Mouse (Mus musculus): ENCODE data around the gene Dars2. TPM values are rescaled to one million over a fixed set of nuclear protein-coding genes. Genes with fewer than 3 reads are reported as not detected.
"Not testable (repeated sequence)": the region's sequence is repeated elsewhere in the genome, so short reads cannot be mapped to it uniquely, and the experiment has no call there.

Gene Dars2
- total and polyA plus RNA-seq, 3 experiments: 13.7 to 25.4 (median 23.0) TPM

GRCm38 (mm10) chr1:161034435-161035280 lies 35.8 kb downstream of the Dars2 start, which contains the start of gene Zbtb37:
TSS of gene Zbtb37 (minus strand) at chr1:161034849.
- Histone ChIP-seq H3K4me1 (ENCODE audit: control insufficient read depth, insufficient read depth, low read length) (peaks cover 8% of the 10 kb centered on the region), H3K27me3 (ENCODE audit: control insufficient read depth, insufficient read depth, low read length) (no peaks in the 10 kb centered on the region), H3K36me3 (ENCODE audit: control insufficient read depth, insufficient read depth, low read length) (peaks cover 29% of the 10 kb centered on the region), H3K27ac (peak within 1 kb of the TSS; percentile 97), H3K9ac (ENCODE audit: low read depth, low read length) (peak within 1 kb of the TSS; percentile 87), H3K4me3 (peak within 1 kb of the TSS; percentile 74), H3K79me2 (replicated peaks; ENCODE audit: control insufficient read depth, insufficient read depth, low read length) (0 out of 2 replicates have a peak, but pooled peaks cover 2% of the 10 kb centered on the region)
- intact Hi-C loops (cut with DNase I): loop anchor here (2.0 to 10.0 kb wide), 7 partner anchors 36 to 820 kb away; partner anchors contain the start of genes Cacybp, Cenpl, Dars2 and Rabgap1l
- under 1% methylated on average over 74 of the region's 76 CpGs for WGBS
- peak; percentile 97 to 98 for DNase-seq
- TF ChIP-seq POLR2A (IDR thresholded peaks at IDR 0.05; ENCODE audit: insufficient read depth, low read depth, low read length) (peak; percentile 100), CTCF (IDR thresholded peaks at IDR 0.05) (no peak), EP300 (IDR thresholded peaks at IDR 0.05; ENCODE audit: insufficient read depth, low read depth, low read length) (peak; percentile 94)

- H3K4me1 ChIP-seq (ENCODE audit: control insufficient read depth, insufficient read depth, low read length): peaks cover 8% of the 10 kb centered on the region
- DNase-seq: no peak
- H3K9ac ChIP-seq (ENCODE audit: low read depth, low read length): peak overlapping the region; percentile 87
- TF ChIP-seq CTCF (IDR thresholded peaks at IDR 0.05): no peak
- no peak for TF ChIP-seq POLR2A (IDR thresholded peaks at IDR 0.05; ENCODE audit: insufficient read depth, low read depth, low read length)
- no peak for TF ChIP-seq EP300 (IDR thresholded peaks at IDR 0.05; ENCODE audit: insufficient read depth, low read depth, low read length)
- H3K79me2 ChIP-seq (replicated peaks; ENCODE audit: control insufficient read depth, insufficient read depth, low read length): 0 out of 2 replicates have a peak, but pooled peaks cover 2% of the 10 kb centered on the region
- no peaks in the 10 kb centered on the region for H3K27me3 ChIP-seq (ENCODE audit: control insufficient read depth, insufficient read depth, low read length)
- peaks cover 26% of the 10 kb centered on the region for H3K36me3 ChIP-seq (ENCODE audit: control insufficient read depth, insufficient read depth, low read length)
- peak overlapping the region; percentile 97 for H3K27ac ChIP-seq
- intact Hi-C loops (cut with DNase I): loop anchor here (2.0 to 10.0 kb wide), 7 partner anchors 37 to 819 kb away; partner anchors contain the start of genes Cacybp, Cenpl, Dars2 and Rabgap1l
- peak overlapping the region; percentile 74 for H3K4me3 ChIP-seq
- 3% methylated on average over 21 of the region's 21 CpGs for WGBS
These were observed 36.5 kb downstream of the Dars2 start for GRCm38 (mm10) chr1:161033856-161034434.

GRCm38 (mm10) chr1:161032345-161032744 lies 38.1 kb downstream of the Dars2 start:
- no peak for DNase-seq
- Histone ChIP-seq H3K9ac (ENCODE audit: low read depth, low read length) (no peak overlapping the region), H3K27me3 (ENCODE audit: control insufficient read depth, insufficient read depth, low read length) (no peaks in the 10 kb centered on the region), H3K79me2 (replicated peaks; ENCODE audit: control insufficient read depth, insufficient read depth, low read length) (0 out of 2 replicates have a peak, but pooled peaks cover 2% of the 10 kb centered on the region), H3K27ac (no peak overlapping the region), H3K36me3 (ENCODE audit: control insufficient read depth, insufficient read depth, low read length) (peaks cover 15% of the 10 kb centered on the region), H3K4me1 (ENCODE audit: control insufficient read depth, insufficient read depth, low read length) (peaks cover 5% of the 10 kb centered on the region), H3K4me3 (no peak overlapping the region)
- WGBS: 92% methylated on average over 7 of the region's 7 CpGs
- no peak for TF ChIP-seq CTCF (IDR thresholded peaks at IDR 0.05)
- no peak for TF ChIP-seq POLR2A (IDR thresholded peaks at IDR 0.05; ENCODE audit: insufficient read depth, low read depth, low read length)
- TF ChIP-seq EP300 (IDR thresholded peaks at IDR 0.05; ENCODE audit: insufficient read depth, low read depth, low read length): no peak
- intact Hi-C loops (cut with DNase I): loop anchor here (5.0 to 10.0 kb wide), 6 partner anchors 65 to 818 kb away; partner anchors contain the start of genes Cacybp, Rabgap1l and Rc3h1

GRCm38 (mm10) chr1:161031881-161032280 lies 38.6 kb downstream of the Dars2 start:
- 93% methylated on average over 9 of the region's 9 CpGs for WGBS
- no peak overlapping the region for H3K27ac ChIP-seq
- intact Hi-C loops (cut with DNase I): loop anchor here (5.0 to 10.0 kb wide), 6 partner anchors 65 to 817 kb away; partner anchors contain the start of genes Cacybp, Rabgap1l and Rc3h1
- H3K79me2 ChIP-seq (replicated peaks; ENCODE audit: control insufficient read depth, insufficient read depth, low read length): 0 out of 2 replicates have a peak, but pooled peaks cover 2% of the 10 kb centered on the region
- no peaks in the 10 kb centered on the region for H3K27me3 ChIP-seq (ENCODE audit: control insufficient read depth, insufficient read depth, low read length)
- TF ChIP-seq POLR2A (IDR thresholded peaks at IDR 0.05; ENCODE audit: insufficient read depth, low read depth, low read length) (no peak), EP300 (IDR thresholded peaks at IDR 0.05; ENCODE audit: insufficient read depth, low read depth, low read length) (no peak), CTCF (IDR thresholded peaks at IDR 0.05) (no peak)
- DNase-seq: no peak
- H3K4me1 ChIP-seq (ENCODE audit: control insufficient read depth, insufficient read depth, low read length): peaks cover 5% of the 10 kb centered on the region
- no peak overlapping the region for H3K9ac ChIP-seq (ENCODE audit: low read depth, low read length)
- H3K36me3 ChIP-seq (ENCODE audit: control insufficient read depth, insufficient read depth, low read length): peaks cover 12% of the 10 kb centered on the region
- no peak overlapping the region for H3K4me3 ChIP-seq

GRCm38 (mm10) chr1:161030058-161030457 lies 40.4 kb downstream of the Dars2 start:
- 85% methylated on average over 3 of the region's 3 CpGs for WGBS
- Histone ChIP-seq H3K4me1 (ENCODE audit: control insufficient read depth, insufficient read depth, low read length) (no peaks in the 10 kb centered on the region; the same call in 1 of the 2 replicates), H3K9ac (ENCODE audit: low read depth, low read length) (no peak overlapping the region), H3K27me3 (ENCODE audit: control insufficient read depth, insufficient read depth, low read length) (no peaks in the 10 kb centered on the region), H3K4me3 (no peak overlapping the region), H3K27ac (no peak overlapping the region), H3K36me3 (ENCODE audit: control insufficient read depth, insufficient read depth, low read length) (no peaks in the 10 kb centered on the region; the same call in 1 of the 2 replicates), H3K79me2 (replicated peaks; ENCODE audit: control insufficient read depth, insufficient read depth, low read length) (no peaks in the 10 kb centered on the region)
- DNase-seq: no peak
- TF ChIP-seq CTCF (IDR thresholded peaks at IDR 0.05): no peak
- TF ChIP-seq POLR2A (IDR thresholded peaks at IDR 0.05; ENCODE audit: insufficient read depth, low read depth, low read length): no peak
- no peak for TF ChIP-seq EP300 (IDR thresholded peaks at IDR 0.05; ENCODE audit: insufficient read depth, low read depth, low read length)
- intact Hi-C loops (cut with DNase I): loop anchor here (5.0 to 10.0 kb wide), 6 partner anchors 63 to 815 kb away; partner anchors contain the start of genes Cacybp, Rabgap1l and Rc3h1

GRCm38 (mm10) chr1:161028427-161028826 lies 42.0 kb downstream of the Dars2 start:
- H3K9ac ChIP-seq (ENCODE audit: low read depth, low read length); H3K4me1 ChIP-seq (ENCODE audit: control insufficient read depth, insufficient read depth, low read length); H3K79me2 ChIP-seq (replicated peaks; ENCODE audit: control insufficient read depth, insufficient read depth, low read length); H3K27me3 ChIP-seq (ENCODE audit: control insufficient read depth, insufficient read depth, low read length); H3K36me3 ChIP-seq (ENCODE audit: control insufficient read depth, insufficient read depth, low read length); intact Hi-C loops (cut with DNase I); DNase-seq; H3K27ac ChIP-seq; H3K4me3 ChIP-seq: not testable (repeated sequence)
- WGBS: 90% methylated on average over 1 of the region's 1 CpGs
